Mouse (Mus musculus) spleen, adult 2 months (tissue): ENCODE results near the gene Atg101.

Experiments used
- CTCF ChIP-seq: fragments of 200-500 bp; IDR thresholded peaks from 2 replicates; pipeline ENCODE4 v1.5.1; 2011; ENCODE audit warnings: mild to moderate bottlenecking, inconsistent platforms; ENCODE audit not compliant: insufficient read depth, insufficient read length, insufficient replicate concordance; ENCODE audit errors: extremely low read depth
- POLR2A ChIP-seq: fragments of 200-500 bp; IDR thresholded peaks from 2 replicates; pipeline ENCODE4 v1.6.1; 2011; ENCODE audit warnings: low read depth, low read length, inconsistent platforms

DNA sequence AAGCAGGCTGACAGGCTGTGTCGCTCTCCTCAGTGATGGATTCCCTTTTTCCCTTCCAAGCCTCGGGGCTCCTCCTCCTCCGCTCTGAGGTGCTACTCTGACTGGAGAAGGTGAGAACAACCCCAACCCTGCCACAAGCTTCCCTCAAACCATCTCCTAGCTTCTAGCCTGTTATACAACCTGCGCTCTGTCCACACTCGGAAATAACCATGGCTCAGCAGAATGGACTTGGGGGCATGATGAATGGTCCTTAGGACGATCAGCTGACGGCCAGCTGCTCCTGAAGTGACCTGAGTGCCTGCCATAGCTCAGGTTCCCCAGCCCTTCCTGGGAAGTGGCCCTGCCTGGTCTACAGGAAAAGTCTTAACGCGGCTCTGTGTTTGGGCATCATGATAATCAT, 42.2 kb upstream of the Atg101 start:
- TF ChIP-seq POLR2A, result no peak
- no peak for TF ChIP-seq CTCF
